Mouse (Mus musculus) layer of hippocampus, postnatal 25 days (tissue): Measurements from ENCODE around the gene Fes. TPM values are rescaled to one million over a fixed set of nuclear protein-coding genes. Genes with fewer than 3 reads are reported as not detected.

Source experiments
- DNase-seq, 2 experiments: peaks; one replicate each; pipeline ENCODE4 v3.0.0; 2022; ENCODE audit warnings: mixed read lengths in 2 of 2, low spot score in 1 of 2; ENCODE audit errors: extremely low spot score in 1 of 2
- total RNA-seq, 2 experiments: library from RNA; stranded (reverse); gene quantifications; 2 replicates each; pipeline ENCODE4 v1.2.3; 2021

Gene Fes
- total RNA-seq, 2 experiments from 2014 or later = 4.2 to 6.1 TPM

DNA sequence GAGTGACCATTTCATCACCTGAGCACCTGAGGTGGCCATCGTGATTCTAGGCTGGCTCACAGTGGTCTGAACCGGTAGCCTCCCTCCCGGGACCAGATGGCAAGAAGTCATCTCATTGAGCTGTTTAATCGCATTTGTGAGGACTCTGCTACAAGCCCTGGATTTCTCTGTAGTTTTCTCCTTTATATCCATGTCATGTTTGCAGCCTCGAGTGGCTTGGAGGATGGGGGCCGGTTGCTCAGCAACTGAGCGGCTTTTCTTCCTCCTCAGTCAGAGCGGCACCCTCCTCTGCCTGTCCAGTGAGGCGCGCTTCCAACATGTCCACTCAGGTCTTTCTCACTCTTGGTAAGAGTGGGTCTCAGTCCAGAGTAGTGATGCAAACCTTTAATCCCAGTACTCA, 11.6 kb downstream of the Fes start:
- no peak for DNase-seq

DNA sequence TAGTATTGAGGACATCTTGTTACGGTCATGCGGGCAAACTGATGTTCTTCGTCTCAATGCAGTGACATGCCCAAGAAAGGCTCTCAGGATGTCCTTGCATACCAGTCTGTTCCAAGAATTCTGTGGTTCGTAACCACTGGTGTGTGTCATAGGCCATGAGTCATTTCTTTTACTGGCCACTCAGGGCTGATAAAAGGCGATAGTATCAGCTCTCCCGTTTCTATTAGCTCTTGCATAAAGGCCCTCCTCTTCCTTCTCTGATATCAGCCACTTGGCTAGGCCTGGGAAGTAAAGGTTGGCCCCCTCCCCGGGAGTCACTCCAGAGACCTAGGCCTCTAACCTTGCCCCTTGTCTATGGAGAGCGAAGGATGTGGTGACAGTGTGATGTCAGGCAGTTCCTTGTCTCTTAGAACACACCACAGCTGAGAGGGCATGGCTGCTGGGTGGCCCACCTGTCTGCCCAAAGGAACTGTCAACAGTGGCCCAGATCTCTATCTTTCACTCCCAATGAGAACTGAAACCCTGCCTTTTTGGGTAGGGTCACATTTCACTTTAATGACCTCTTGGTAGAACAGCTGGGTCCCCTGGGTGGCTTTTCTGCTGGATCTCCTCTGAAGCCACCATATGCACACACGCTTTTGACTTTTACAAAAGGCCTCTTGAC, 12.2 kb downstream of the Fes start:
- DNase-seq = no peak

DNA sequence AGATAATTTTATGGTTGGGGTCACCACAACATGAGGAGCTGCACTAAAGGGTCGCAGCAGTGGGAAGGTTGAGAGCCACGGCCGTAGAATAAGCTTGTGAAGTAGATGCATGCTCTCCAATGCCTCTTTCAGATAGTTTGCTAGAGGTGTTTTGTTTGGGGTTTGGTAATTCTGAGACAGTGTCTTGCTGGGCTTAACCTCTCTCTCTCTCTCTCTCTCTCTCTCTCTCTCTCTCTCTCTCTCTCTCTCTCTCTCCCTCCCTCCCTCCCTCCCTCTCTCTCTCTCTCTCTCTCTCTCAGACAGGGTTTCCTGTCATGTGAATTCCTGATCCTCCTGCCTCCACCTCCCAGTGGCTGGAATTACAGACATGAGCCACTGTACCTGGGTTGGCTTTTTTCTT, 13.0 kb downstream of the Fes start:
- DNase-seq = no peak

DNA sequence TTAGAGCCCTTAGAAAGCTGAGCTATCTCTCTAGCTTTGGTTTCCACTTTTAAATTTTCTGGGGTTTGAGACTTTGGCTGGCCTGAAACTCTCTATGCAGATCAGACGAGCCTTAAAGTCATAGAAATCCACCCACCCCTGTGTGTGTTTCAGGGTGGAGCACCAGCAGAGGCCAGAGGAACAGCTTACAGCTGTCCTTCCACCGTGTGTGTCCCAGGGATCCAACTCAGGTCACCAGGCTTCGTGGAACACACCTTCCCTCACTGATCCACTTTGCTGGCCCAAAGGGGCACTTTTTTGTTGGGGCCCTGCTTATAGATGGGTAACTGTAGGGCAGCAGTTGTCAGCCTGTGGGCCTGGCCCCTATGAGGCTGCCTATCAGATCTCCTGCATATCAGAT, 13.5 kb downstream of the Fes start:
- no peak for DNase-seq

DNA sequence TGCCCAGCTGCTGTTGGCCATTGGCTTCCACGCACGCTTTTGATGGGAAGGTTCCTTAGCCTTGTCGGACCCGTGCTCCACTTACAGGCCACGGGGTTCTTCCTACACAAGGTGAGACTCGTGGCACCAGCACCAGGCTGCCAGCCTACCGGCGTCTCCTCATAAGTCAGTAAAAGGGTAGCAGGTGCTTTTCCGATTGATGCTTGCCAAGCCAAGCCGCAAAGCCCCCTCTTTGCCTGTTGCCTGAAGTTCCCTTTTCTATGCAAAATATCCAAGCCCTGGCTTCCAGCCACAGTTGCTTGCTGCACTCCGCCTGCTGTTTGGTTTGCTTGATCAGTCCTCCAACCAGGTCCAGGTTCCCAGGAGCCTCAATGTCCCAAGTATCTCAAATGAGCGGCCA, 13.9 kb downstream of the Fes start:
- no peak for DNase-seq

DNA sequence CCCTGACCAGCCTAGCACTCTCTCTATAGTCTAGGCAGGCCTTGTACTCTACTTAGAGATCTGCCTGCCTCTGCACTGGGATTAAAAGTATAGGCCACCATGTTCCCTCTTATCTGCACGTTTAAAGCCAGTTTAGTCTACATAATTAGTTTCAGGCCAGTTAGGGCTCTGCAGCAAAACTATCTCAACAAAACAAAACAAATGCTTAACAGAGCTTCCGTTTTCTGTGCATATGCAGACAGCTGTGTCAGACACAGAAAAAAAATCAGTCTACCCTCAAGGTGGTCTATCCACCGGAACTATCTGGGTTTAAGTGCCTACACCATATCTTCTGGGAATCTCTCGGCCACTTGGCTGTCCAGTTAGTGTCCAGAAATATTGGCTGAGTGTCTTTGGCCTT, 14.4 kb downstream of the Fes start:
- DNase-seq = no peak

DNA sequence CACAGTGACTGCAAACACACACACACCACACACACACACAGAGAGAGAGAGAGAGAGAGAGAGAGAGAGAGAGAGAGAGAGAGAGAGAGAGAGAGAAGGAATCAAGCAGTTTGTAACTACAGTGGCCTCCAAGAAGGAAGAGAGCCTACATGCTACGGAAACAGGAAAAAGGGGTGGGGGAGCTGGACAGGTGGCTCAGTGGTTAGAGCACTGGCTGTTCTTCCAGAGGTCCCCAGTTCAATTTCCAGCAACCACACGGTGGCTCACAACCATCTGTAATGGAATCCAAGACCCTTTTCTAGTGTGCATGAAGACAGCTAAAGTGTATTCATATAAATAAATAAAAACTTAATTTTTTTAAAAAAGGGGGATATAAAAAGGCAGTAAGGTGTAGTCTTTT, 15.1 kb downstream of the Fes start:
- no peak for DNase-seq

DNA sequence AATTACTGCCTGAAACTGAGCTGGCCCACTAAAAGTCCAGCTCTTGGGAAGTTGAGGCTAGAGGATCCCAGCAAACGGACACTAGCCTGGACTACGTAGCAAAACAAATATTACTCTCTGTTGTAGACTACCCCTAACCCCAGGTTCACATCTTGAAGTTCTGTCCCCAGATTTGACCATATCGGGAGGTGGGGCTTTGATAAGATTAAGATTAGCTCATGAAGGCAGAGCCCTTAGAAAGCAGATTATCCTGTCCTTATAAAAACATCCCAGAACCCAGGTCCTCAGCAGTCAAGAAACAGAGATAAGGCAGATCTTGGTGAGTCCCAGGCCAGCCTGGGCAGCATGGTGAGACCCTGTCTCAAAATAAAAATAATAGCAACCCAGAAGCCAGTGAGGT, 15.6 kb downstream of the Fes start:
- DNase-seq = no peak

DNA sequence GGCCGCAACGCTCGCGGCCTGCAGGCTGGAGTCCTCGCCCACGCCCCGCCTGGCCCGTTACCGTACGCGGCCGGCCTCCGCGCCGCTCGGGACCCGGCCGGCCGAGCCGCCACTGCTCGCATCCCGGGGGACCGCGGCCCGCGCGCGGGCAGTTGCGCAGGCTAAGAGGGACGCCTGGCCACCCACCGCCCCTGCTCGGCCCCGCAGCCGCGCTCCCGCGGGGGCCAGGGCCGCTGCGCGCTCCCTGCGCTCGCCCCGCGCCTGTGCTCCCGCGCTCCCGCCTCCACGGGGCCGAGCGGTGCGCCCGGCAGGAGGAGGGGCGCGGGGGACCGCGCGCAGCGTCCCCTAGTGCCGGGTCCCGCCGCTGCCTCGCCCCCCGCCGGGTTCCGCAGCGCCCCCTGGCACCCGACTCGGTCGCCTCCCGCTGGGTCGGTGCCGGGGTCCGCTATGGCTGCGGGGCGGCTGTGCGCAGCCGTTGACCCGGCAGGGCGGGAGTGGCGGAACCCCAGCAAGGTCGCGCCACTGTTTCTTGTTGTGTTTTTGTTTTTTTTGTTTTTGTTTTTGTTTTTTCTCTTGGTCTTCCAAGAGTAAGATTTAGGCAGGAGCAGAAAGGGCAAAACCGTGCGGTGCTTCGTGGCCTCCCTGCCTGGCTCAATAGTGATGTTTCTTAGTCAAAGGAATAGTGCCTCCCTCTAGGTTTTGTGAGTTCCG, 16.6 kb downstream of the Fes start, which contains the start of gene Man2a2:
Man2a2 (minus strand) TSS at position 335 of the 711 bp plus-strand sequence.
- peak; percentile 72 to 75 for DNase-seq

DNA sequence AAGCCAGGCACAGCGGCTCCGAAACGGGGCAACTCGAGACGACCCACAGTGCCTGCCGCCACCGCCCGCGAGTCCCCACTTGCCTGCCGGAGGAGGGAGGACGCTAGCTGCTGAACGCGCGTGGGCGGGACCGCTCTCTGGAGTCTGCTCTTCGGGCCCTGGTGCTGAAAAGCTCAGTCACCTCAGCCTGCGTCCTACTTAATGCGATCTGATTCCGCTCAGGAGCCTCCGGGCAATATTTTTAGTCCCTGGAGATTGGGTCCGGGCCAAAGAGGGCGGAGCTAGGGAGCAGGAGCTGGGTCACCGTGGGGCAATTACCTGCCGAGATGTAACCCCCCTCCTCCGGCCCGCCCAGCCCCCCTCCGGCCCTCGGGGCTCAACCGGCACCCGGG, 17.1 kb downstream of the Fes start:
- DNase-seq = peak; percentile 71 to 74

DNA sequence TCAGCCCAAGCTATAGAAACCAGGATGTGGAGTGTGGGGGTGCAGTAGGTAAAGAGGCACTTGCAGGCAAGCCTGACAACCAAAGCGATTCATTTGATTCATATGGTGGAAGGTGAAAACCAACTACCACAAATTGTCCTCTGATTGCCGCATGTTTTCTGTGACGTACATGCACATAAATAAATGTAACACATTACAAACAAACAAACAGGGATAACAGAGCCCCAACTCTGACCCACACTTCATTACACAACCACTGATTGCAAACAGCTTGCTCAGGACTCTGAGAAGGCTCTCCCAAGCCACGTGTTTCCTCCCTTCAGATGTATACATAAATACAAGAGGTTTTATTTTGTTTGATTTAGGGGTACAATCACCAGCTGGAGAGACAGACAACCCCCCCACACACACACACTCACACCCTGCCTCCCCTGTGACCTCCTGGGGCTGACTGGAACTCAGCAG, 17.7 kb downstream of the Fes start:
- no peak for DNase-seq

DNA sequence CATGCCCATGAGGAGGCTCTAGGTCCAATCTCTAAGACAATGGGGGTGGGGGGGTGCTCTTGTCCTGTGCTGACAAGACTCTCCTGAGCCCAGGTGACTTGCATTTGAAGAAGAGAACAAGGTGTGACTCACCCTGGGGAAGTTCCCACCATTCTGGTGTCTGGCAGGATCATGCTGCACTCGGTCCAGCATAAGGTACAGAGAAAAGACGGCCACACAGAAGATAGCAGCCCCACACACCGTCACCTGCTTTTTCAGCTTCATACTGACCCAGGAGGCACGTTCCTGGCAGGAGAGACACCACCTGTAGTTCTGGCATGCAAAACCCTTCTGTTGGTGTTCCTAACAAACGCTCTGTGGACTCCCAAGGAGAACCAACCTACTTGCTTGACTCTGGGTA, 18.3 kb downstream of the Fes start:
- DNase-seq = no peak

DNA sequence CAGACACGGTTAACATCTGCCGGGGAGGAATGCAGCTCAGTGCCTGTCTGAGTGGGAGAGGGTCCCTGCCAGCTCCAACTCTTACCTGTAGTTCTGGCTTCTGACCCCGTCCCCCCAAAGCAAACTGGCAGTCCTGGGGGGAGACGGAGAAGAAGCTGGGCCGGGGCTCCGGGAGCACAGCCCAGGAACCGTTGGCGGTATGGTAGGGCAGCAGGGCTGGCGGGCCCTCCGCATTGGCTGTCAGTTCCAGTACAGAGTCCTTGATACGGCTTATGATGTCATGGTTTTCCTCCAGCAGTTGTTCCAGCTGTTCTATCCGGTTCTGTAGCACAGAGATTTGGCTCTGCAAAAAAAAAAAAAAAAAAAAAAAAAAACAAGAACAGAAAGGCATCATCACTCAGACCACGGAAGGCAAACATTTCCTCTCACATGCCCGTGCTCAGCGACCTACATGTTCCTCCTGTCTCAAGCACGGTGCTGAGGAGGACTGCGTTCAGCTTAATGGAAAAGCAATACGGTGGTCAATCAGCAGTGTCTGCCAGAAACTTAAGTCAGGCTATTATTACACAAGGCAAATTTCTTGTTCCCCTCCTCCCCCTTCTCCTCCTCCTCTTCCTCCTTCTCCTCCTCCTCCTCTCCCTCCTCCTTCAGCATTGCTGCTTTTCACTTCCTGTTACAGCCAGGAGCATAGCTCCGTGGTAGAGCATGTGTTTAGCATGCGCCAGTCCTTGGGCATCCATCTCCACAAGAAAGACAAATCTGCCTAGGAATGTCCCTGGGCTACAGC, 18.9 kb downstream of the Fes start:
- no peak for DNase-seq

DNA sequence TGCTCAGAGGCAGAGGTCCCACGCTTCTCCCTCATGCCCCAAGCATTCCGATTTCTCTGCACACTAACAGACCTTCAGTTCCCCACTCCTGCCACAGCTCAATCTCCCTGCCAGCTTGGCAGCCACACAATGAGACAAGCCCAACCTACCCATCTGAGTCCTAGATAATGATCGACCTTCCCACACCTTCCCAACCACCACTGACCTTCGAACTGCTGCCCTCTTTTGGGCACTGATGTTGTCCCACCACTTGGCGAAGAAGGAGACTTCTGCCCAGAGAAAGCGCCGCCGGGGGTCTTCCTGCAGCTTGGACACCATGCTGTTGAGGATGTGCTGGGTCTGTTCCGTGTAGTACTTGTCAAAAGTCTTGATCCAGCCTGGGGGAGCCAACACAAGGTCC, 19.7 kb downstream of the Fes start:
- DNase-seq = no peak

DNA sequence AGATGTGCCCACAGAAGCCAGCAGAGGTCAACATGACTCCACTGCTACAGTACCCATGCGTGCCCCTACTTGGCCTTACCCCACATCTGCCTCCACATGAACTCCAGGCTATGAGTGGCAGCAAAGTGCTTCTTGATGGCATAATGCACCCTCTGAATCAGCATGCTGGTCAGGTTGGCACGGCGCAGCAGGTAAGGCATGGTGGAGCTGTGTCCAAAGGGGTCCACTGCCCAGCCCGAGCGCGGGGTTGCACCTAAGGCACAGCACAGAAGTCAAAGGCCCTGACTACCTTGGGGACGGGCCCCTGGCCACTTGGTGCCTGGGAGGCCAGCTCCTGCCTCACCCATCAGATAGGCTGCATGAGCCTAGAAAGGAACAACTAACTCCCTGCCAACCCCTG, 20.5 kb downstream of the Fes start:
- no peak for DNase-seq

DNA sequence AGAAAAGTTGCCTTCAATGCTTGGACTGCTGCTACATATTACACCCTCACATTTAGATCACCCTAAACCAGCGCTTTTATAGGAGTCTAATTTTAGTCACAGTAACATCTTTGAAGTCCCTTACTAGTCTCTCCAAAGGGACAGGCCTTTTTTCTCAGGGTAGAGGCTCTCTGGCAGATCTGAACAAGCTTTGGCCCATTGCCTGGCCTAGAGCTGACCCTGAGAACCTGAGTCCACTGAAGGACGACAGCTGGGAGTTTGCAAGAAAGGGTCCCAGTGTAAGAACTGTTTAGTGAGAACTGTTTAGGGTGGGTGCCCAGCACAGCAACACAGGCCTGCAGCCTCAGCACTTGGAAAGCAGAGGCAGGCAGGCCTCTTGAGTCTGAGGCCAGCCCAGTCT, 22.0 kb downstream of the Fes start:
- DNase-seq = no peak

DNA sequence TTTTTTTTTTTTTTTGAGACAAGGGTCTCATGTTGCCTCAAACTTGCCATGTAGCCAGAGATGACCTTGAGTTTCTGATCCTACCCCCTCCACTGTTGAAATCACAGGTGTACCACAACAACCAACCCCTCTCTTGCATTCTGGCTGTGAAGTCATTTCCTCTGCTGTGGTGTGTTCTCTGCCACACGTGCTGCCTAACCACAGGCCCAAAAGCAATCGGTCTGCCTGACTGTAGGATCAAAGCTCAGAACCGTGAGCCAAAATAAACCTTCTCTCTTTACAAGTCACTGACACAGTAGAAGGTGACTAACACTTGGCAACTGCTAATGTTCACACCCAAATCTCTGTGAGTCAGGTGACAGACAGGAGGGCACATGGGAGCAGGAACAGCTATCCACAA, 27.3 kb downstream of the Fes start:
- DNase-seq = no peak

DNA sequence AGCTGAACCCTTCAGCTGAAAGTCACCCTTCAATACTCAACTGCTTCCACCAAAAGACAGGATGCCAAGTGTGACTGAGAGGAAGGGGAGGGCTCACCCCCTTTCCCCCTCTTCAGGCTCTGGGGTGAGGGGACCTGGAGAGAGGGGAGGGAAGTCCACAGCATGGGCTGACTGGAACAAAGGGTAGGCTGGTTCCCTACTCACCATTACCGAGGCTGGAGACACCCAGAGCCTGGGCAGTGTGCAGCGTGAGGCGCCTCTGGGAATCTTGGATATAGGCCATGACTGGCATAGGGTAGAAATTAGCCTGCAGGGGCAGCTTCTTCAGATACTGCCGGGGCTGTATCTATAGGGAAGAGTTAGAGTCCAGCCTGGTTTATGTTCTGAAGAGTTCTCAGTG, 29.7 kb downstream of the Fes start:
- no peak for DNase-seq

DNA sequence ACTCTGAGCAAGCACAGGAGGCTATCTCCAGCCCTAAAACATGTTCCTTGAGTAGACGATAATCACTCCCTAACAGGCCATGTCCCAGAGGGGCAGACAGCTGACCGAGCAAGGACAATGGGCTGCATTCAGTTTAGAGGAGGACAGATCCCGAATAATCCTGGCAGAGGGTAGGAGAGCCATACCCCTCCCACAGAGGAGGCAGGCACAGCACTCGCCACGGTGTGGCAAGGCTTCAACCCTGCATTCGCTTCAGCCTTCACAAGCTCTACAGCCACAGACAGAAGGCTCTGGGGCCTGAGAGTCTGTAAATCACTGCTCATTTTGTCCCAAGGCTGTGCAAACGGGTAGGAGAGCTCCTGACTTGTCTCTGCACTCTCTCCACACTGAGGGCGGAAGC, 30.6 kb downstream of the Fes start:
- no peak for DNase-seq

DNA sequence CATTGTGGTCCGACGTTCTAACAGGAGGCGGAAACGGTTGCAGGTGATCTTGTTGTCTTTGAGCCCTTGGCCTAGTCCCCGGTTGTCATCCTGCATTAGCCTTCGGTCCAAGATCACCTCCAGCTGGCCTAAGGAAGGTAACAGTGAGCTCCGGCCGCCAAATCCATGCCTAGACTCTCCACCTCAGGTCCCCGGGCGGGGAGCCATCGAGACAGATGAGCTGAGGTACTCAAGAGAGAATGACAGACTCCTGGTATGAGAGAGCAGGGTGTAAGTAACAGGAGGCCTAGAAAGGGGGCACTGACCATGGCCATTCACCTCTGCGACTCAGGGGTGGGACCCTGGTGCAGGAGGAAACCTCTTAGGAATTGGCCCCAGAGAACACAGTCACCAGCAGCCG, 31.4 kb downstream of the Fes start:
- no peak for DNase-seq

DNA sequence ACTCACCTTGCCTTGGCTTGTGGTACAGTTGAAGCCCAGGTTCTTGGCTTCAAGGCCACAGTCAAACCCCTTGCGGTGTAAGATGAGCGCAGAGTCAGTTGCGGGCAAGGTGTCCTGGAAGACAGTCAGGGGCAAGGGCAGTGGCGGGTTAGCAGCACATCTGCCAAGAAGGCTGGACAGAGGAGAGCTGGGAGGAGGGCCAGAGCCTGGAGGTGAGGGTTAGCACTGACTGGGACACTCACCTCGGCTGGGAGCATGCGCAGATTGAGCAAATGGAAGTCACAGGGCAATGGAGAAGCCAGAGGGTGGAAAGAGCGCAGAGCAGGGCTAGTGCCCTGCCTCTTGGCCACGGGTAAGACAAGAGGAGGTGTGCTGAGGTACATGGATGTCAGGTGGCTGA, 34.8 kb downstream of the Fes start:
- no peak for DNase-seq

DNA sequence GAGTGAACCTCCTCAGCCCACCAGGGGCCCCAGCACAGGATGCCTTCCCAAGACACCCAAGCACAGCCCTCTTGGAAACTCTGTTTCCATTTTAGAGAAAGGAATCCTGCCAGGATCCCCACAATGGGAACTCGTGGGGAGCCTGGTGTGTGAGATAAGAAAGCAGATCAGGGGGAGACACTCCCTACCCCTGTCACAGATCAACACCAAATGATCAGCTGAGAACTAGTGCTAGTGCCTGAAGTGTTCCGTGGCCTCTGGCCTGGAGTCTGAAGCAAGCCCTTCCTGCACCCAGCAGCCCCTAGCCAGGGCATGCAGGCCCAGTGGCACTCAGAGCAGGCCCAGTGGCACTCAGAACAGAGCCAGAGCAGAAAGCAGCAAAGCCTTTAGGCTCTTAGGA, 36.9 kb downstream of the Fes start:
- DNase-seq = no peak
